Mouse (Mus musculus) liver, postnatal 0 days (tissue): Measurements from ENCODE around the gene Fbxw27. TPM values are rescaled to one million over a fixed set of nuclear protein-coding genes. Genes with fewer than 3 reads are reported as not detected.
"Not testable (repeated sequence)": the region's sequence is repeated elsewhere in the genome, so short reads cannot be mapped to it uniquely, and the experiment has no call there.

Experiments used
- ATAC-seq: fragments of 200-750 bp; cut with Nextera tagmentation; 2 replicates; pipeline ENCODE4 v1.8.0; 2017; ENCODE audit warnings: mild to moderate bottlenecking, moderate library complexity
- DNase-seq: peaks from one replicate; pipeline ENCODE4 v3.0.0-alpha.2; 2016
- H3K27ac ChIP-seq: fragments of 300-500 bp; sonication (generic); 2 replicates; pipeline ENCODE4 v1.5.1; 2014; ENCODE audit warnings: antibody characterized with exemption, moderate library complexity, mild to moderate bottlenecking, low read depth
- H3K27me3 ChIP-seq: fragments of 300-500 bp; sonication (generic); 2 replicates; pipeline ENCODE4 v1.6.1; 2014; ENCODE audit warnings: low read length, control low read depth, mixed read lengths; ENCODE audit not compliant: insufficient read depth
- H3K36me3 ChIP-seq: fragments of 300-500 bp; sonication (generic); replicated peaks from 2 replicates; pipeline ENCODE4 v1.6.1; 2014; ENCODE audit warnings: mild to moderate bottlenecking, control low read depth, low read length, moderate library complexity, mixed read lengths; ENCODE audit not compliant: insufficient read depth
- H3K4me1 ChIP-seq: fragments of 300-500 bp; sonication (generic); 2 replicates; pipeline ENCODE4 v1.6.1; 2014; ENCODE audit warnings: antibody characterized with exemption, mild to moderate bottlenecking, control low read depth; ENCODE audit not compliant: insufficient read depth
- H3K4me2 ChIP-seq: fragments of 300-500 bp; sonication (generic); 2 replicates; pipeline ENCODE4 v1.6.1; 2014; ENCODE audit warnings: low read depth, mild to moderate bottlenecking, low read length, moderate library complexity, mixed read lengths
- H3K4me3 ChIP-seq: fragments of 300-500 bp; sonication (generic); 2 replicates; pipeline ENCODE4 v1.5.1; 2014; ENCODE audit warnings: low read depth, low read length
- H3K9ac ChIP-seq: fragments of 300-500 bp; sonication (generic); replicated peaks from 2 replicates; pipeline ENCODE4 v1.6.1; 2014; ENCODE audit warnings: mild to moderate bottlenecking, moderate library complexity
- H3K9me3 ChIP-seq: fragments of 300-500 bp; sonication (generic); 2 replicates; pipeline ENCODE4 v1.6.1; 2016; ENCODE audit warnings: mild to moderate bottlenecking, control low read depth, low read length, mixed read lengths
- CTCF ChIP-seq: sonication (generic); IDR thresholded peaks from 2 replicates; pipeline ENCODE4 v1.5.1; 2016; ENCODE audit warnings: antibody characterized with exemption, low read depth
- EP300 ChIP-seq: IDR thresholded peaks from 2 replicates; pipeline ENCODE4 v1.6.1; 2016; ENCODE audit warnings: antibody characterized with exemption, low read depth, mild to moderate bottlenecking
- WGBS: fragments of 180-500 bp; shearing (Covaris S2); extraction: QIAGEN DNeasy Blood & Tissue Kit; methylation state at CpG from one replicate; pipeline ENCODE4 v1.1.7; 2014; ENCODE audit not compliant: insufficient replicate concordance; 5-methylcytosine and 5-hydroxymethylcytosine counted together
- polyA plus RNA-seq: library from polyadenylated mRNA; unstranded; fragments of >200 nt; fragmentation: Nextera tagmentation; extraction: Ambion mirVana; gene quantifications from 2 replicates; pipeline ENCODE4 v1.2.1, GENCODE M21; 2015

Fbxw27 gene
- polyA plus RNA-seq, 1 experiment from 2014 or later = not detected

DNA sequence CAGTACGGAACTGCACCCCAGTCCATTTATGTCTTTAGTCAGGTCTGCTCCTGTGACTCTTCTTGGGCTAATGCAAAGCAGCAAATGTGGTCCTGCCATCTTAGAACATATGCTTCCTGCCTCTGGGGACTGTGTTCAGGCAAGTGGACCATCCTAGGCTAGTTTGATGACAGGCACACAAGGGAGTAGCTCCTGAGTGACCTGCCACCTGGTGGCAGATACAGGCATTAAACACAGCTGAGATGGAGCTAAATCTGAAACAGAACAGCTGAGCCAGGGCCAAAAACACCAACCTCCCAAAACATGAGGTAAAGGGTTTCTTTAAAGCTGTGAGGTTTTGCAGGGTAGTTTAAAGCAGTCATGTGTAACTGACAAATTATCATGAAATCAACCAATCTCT lies 7.6 kb upstream of the Fbxw27 start:
- H3K27me3 ChIP-seq = no peaks in the 10 kb centered on the region
- H3K4me2 ChIP-seq = no peak overlapping the region
- H3K36me3 ChIP-seq = no peaks in the 10 kb centered on the region
- no peak overlapping the region for H3K4me3 ChIP-seq
- no peaks in the 10 kb centered on the region for H3K9me3 ChIP-seq
- WGBS = 89% methylated on average over 1 of the region's 1 CpGs
- no peak for ATAC-seq
- no peaks in the 10 kb centered on the region for H3K4me1 ChIP-seq
- TF ChIP-seq CTCF (peak; percentile 58), EP300 (no peak)
- H3K9ac ChIP-seq = no peak overlapping the region
- DNase-seq = peak; percentile 20
- H3K27ac ChIP-seq = no peak overlapping the region

DNA sequence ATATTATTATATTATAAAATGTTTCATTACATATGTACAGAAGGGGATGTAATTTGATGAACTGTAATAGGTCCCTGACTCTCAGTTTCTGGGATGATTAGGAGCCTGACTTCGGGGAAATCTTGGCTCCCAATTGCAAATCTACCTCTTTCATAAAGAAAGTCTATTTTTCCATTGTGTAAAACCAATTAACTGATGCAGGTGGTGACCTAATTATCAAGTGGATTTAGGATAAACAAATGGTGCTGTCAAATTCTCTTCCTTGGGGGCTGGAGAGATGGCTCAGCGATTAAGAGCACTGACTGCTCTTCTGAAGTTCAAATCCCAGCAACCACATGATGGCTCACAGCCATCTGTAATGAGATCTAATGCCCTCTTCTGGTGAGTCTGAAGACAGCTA lies 5.3 kb upstream of the Fbxw27 start:
- H3K27ac ChIP-seq = no peak overlapping the region
- 68% methylated on average over 2 of the region's 2 CpGs for WGBS
- no peak for ATAC-seq
- no peaks in the 10 kb centered on the region for H3K9me3 ChIP-seq
- H3K27me3 ChIP-seq = no peaks in the 10 kb centered on the region
- no peak overlapping the region for H3K4me2 ChIP-seq
- H3K4me1 ChIP-seq = no peaks in the 10 kb centered on the region
- no peak overlapping the region for H3K4me3 ChIP-seq
- DNase-seq = no peak
- no peak for TF ChIP-seq EP300
- no peak for TF ChIP-seq CTCF
- H3K9ac ChIP-seq = no peak overlapping the region
- H3K36me3 ChIP-seq = no peaks in the 10 kb centered on the region

DNA sequence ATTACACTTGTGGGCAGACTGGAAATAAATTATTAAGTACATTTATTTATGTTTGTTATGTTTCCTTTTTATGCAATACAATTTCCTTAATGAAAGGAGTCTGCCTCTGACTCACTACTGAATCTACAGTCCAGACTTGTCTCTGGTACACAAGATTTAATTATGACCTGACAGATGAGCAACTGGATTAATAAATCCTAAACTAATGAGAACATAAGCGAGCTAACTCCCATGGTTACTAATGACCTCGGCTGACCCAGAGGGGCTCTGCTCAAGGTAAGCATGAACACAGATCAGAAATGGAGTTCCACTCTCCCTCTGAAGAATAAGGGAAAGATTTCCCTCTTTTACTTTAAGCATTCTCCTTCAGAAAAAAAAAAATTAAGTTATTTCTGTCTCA lies 4.8 kb upstream of the Fbxw27 start:
- Histone ChIP-seq H3K9ac (no peak overlapping the region), H3K4me2 (no peak overlapping the region), H3K36me3 (no peaks in the 10 kb centered on the region), H3K9me3 (no peaks in the 10 kb centered on the region), H3K4me1 (no peaks in the 10 kb centered on the region), H3K27me3 (no peaks in the 10 kb centered on the region), H3K4me3 (no peak overlapping the region), H3K27ac (no peak overlapping the region)
- no peak for DNase-seq
- 75% methylated on average over 2 of the region's 2 CpGs for WGBS
- ATAC-seq = no peak
- no peak for TF ChIP-seq CTCF
- TF ChIP-seq EP300 = no peak

DNA sequence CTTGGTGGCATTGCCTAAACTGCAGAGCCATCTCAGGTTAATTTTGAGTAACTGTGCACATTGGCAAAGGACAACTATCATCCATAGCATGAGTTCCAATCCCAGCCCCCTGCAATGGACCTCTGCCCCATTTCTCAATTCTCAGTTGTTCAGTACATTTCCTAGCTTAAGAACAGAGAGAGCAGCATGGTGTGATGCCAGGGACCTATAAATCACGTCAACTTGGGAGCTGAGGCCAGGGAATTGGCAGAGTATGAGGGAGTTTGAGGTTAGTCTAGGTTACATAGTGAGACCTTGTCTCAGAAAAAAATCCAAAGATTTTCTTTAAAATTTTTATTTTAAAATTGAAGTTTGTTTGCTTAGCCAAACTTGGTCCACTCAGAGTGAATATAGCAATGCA lies 23.6 kb downstream of the Fbxw27 start:
- not testable (repeated sequence) for ATAC-seq
- WGBS = 50% methylated on average over 1 of the region's 1 CpGs

DNA sequence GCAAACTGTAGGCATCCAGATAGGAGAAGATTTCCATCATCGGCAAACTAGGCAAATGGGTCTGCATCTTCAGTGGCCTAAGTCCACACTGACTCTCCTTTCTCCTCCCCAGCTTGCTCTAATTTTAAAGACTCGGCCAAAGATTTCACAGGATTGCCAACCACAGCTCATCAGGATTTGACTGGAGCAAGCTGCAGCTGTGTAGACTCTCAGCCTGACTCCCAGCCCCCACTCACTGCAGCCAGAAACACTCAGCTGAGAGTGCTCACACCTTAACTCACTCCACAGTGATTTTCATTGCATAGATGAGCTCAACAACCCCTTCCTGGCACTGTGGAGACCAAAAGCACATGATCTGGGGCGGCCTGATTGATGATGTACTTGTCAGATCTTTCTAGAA lies 44.5 kb downstream of the Fbxw27 start, which contains the start of gene Fbxw26:
Gene Fbxw26, minus strand, starts transcription at position 101 of the 400 bp plus-strand sequence.
- WGBS = 73% methylated on average over 3 of the region's 3 CpGs

More for the DNA sequence above, 23.6 kb downstream of the Fbxw27 start:
- not testable (repeated sequence) for H3K4me1 ChIP-seq, H3K4me3 ChIP-seq, H3K4me2 ChIP-seq, DNase-seq, H3K36me3 ChIP-seq, H3K9ac ChIP-seq, H3K9me3 ChIP-seq, H3K27me3 ChIP-seq, H3K27ac ChIP-seq

More for the DNA sequence above, 44.5 kb downstream of the Fbxw27 start, which contains the start of gene Fbxw26:
- H3K4me3 ChIP-seq, H3K9me3 ChIP-seq, H3K36me3 ChIP-seq, H3K27me3 ChIP-seq, DNase-seq, H3K9ac ChIP-seq, H3K4me2 ChIP-seq, H3K27ac ChIP-seq, H3K4me1 ChIP-seq, ATAC-seq: not testable (repeated sequence)

Other genes starting within 250 kb of the Fbxw27 start
- not detected in 2 replicates for gene Fbxw15, start 222.4 kb downstream of the Fbxw27 start, polyA plus RNA-seq
- not detected in 2 replicates for gene Fbxw24, start 164.6 kb downstream of the Fbxw27 start, polyA plus RNA-seq
- gene Fbxw25, start 126.0 kb downstream of the Fbxw27 start, polyA plus RNA-seq = not detected in 2 replicates
- not detected in 2 replicates for gene Fbxw18, start 88.0 kb downstream of the Fbxw27 start, polyA plus RNA-seq
- not detected in 2 replicates for gene Fbxw26, start 44.6 kb downstream of the Fbxw27 start, polyA plus RNA-seq
- not detected in 2 replicates for gene Spink8, start 21.6 kb upstream of the Fbxw27 start, polyA plus RNA-seq
- gene Nme6, start 42.1 kb upstream of the Fbxw27 start, polyA plus RNA-seq = 30.6 and 30.7 TPM in 2 replicates
- gene Camp, start 58.9 kb upstream of the Fbxw27 start, polyA plus RNA-seq = 659 and 684 TPM in 2 replicates
- 7.5 and 7.8 TPM in 2 replicates for gene Cdc25a, start 84.9 kb upstream of the Fbxw27 start, polyA plus RNA-seq
- gene Map4, start 140.8 kb upstream of the Fbxw27 start, polyA plus RNA-seq = 6.3 and 7.7 TPM in 2 replicates